Mouse (Mus musculus): ENCODE results near the gene Adarb2.
"Not testable (repeated sequence)": the region's sequence is repeated elsewhere in the genome, so short reads cannot be mapped to it uniquely, and the experiment has no call there.

Gene Adarb2

DNA sequence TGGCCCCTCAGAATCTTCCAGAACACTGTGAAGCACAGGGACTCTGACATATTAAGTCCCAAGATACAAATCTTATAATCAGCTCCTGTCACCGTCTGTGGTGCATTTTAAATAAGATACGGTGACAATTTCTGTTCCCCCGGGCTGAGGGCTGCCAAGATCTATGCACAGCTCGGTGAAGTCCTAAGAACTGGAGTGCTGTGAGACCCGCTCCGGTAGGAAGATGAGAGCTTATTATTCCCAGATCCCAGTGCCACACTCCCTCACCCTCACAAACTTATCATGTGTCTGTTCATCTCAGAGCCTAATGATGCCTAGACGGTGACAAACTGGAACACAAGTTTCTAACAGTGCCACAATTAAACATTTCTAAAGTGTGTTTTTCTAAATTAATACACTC is 384.8 kb downstream of the Adarb2 start:
- CTCF ChIA-PET, result no interaction called here

DNA sequence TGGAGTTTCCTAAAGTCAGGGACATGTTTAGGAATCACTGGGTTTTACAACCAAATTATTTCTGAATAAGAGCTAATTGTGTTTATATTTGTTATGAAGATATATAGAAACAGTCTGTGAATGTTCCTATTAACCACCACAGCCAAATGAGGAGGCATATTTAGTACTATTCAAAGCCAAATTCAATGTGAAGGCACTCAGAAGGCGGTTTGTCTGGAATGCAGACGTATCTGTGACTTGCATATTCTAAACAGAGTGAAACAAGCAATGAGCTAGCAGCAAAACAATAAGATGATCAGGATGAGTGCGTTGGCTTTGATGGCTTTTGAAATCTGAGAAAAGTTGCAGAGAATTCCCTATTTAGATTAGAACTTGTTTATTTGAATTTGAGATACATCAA is 387.8 kb downstream of the Adarb2 start:
- CTCF ChIA-PET, result no interaction called here

DNA sequence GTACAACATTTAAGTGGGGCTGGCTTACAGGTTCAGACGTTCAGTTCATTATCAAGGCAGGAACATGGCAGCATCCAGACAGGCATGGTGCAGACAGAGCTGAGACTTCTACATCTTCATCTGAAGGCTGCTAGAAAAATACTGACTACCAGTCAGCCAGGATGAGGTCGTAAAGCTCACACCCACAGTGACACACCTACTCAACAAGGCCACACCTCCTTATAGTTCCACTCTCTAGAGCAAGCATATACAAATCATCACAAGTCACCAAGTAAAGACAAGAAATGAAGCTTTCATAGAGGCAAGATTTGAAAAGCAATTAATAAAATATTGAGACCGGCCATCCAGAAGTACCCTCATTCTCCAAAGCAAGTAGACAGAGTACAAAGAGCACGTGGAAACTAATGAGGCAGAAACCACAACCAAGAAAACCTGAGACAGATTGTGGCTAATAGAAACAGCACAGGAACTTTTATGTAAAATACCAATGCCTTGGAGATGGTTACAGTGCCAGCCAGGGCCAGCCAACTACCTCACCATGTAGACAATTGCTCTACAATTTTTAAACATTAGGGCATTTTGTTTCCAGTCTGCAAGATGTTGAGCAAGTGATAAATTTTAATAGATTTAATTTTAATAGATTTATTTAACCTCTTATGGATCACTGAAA is 394.4 kb downstream of the Adarb2 start:
- CTCF ChIA-PET, result no interaction called here

DNA sequence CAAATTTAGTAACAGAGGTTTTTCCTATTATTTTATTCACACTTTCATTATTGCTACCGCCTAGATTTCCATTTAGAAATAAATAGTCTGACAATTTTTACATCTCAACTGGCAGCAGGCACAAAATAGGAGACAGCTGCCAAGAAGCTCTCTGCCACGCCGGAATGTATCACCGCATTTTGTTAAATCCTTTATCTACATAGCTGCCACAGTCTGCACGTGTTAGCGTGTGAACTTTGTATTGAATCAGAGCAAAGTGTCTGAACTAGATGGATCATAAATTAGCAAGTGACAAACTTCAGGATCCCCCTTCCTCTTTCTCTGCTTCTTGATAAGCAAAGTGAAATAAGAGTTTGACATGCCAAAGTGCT is 395.0 kb downstream of the Adarb2 start:
- CTCF ChIA-PET, result no interaction called here

DNA sequence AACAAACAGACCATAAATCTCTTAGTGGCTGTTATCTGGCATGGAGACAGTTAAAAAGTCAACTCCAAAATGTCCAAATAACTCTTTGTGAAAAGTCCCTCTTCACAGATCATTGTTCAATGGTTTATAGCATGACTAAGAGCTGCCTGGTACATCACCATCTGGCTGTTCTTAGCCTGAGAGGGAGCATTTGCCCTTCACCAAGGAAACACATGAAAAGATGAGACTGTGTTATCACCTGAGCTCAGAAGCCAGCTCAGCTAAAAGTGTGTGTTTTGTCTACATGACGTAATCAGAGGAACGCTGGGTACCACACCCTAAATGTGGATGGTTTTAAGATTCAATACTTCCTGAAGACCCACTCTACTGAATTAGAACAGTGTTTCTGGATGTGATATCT is 403.0 kb downstream of the Adarb2 start:
- CTCF ChIA-PET, result no interaction called here

DNA sequence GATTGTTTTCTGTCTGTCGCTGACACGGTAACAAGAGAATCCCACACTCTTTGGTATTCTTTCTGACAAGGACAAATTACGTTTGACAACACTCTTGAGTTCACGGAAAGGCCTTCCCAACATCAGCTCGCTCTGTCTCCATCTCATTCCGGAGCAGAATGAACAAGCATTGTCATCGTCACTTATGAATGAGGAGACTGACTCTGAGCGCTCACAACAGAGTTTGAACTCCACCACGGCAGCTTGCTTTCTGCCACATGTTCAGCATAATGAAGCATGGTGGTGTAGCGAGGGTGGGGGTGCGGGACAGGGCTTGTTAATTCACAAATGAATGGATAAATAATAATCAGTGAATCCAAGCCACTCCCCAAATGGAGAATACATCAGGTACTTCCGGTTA is 405.4 kb downstream of the Adarb2 start:
- CTCF ChIA-PET, result no interaction called here

DNA sequence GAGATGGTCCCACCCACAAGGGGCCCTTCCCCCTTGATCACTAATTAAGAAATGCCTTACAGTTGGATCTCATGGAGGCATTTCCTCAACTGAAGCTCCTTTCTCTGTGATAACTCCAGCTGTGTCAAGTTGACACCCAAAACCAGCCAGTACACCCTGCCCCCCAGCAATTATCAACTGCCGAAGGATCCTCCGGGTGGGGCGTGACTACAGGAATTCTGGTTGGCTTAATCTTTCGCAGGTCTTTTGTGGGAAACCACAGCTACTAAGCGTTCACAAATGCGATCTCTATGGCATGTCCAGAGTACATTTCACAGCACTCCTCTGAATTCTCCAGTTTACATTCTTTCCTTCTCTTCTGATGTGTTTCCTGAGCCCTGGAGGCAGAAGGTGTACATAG is 406.3 kb downstream of the Adarb2 start:
- CTCF ChIA-PET, result not testable (repeated sequence)

DNA sequence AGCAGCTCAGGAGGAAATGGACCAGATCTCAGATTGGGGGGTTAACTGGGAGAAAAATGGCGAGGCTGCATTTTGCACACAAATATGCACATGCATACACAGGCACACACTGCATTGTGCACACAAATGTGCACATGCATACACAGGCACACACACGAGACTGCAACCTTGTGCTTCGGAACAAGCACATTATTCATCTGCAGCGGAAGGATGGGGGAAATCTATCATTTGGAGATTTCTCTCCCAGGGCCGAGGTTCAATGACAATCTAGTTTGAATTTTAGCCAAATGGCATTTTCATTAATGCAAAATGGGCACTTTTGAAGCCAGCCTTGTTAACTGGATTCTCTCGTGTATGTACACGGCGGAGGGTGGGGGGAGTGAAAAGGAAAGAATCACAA is 408.3 kb downstream of the Adarb2 start:
- CTCF ChIA-PET, result no interaction called here

DNA sequence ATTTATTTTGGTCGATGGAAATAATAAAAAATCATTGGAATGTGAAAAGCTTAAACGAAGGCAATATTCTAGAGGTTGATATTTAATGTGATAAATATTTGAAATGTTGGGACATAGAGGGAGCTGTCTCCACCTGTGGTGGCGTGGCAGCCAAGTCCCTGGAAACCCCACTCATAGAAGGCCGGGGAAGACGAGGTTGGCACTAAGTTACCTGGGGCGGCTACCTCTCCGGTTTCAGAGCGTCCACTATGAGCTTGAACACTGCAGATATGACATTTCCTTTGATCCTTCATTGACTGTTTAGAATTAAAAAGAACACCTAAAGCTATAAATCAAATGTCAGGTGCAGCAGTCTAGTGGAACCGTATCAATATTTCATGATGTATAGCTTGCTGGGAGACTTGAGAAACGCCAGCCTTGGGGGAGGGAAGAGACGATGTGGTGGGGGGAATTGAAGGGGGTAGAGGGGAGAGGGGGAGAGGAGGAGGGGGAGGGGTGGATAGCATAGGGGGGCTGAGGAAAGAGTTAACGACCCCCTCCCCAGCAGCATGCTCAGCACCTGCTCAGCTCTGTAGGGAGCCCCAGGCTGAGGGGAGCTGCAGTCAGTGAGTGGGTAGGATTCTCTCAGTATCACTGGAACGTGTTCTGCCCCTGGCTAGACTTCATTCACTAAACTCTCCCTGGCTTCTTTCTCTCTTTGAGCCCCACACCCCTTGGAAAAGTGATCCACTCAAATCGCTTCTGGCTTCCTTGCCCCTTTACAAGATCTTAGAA is 410.1 kb downstream of the Adarb2 start:
- CTCF ChIA-PET, result no interaction called here

DNA sequence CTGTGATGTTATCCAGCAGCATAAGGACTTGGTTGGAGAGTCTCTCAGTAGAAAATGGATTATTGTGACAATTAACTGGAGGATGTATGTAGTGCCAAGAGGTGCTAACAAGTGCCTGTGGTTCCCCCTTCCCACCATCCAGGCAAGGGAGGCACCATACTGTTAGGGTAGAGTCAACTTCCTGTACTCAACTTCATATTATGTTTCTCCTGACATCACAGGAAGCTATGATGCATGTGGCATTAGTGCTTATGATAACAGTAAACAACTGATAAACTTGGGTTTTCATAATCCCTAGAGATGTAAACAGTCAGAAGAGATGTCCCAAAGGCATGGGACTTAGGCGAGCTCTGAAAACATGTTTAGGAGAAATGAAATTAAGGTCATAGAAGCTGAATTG is 414.0 kb downstream of the Adarb2 start:
- CTCF ChIA-PET, result interaction anchor here (0.5 kb wide), 1 partner anchor 1619 kb away, joined by 3 read pairs; no protein-coding TSS in a partner anchor

DNA sequence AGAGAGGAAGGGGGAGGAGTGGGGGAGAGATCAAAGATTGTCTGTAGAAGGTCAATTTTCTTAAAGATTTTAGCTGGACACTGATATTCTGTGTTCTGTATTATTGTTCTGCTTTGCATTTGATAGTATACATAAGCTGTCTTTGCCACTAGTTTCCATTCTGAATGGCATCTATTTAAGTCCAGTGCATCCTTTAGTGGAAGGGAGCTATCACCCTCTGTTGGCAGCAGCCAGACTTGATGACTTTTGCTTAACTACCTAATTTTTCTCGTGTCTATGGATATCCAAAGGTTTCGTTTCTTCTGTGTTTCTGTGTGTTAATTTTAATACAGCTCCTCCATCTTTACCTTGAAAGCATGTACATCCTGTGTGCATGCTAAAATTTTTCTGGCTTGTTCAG is 419.6 kb downstream of the Adarb2 start:
- CTCF ChIA-PET, result no interaction called here

DNA sequence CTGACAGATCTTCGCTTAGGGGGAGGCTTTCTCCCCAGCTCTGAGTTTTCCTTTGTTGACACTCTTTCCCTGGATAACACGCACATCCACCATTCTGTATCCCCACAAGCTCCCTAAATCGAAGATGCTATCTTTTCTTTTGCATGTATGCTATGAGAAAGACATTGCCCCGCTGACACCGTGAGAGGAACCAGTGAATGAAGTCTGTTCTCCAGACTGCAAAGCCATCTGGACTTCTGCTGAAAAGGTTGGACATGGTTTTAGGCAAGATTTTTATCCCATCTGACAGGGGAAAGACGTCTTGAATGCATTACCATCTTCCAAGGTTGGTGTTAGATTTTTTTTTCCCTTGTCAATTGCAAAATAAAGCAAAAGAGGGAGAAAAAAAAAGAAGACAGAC is 426.9 kb downstream of the Adarb2 start:
- CTCF ChIA-PET, result no interaction called here

DNA sequence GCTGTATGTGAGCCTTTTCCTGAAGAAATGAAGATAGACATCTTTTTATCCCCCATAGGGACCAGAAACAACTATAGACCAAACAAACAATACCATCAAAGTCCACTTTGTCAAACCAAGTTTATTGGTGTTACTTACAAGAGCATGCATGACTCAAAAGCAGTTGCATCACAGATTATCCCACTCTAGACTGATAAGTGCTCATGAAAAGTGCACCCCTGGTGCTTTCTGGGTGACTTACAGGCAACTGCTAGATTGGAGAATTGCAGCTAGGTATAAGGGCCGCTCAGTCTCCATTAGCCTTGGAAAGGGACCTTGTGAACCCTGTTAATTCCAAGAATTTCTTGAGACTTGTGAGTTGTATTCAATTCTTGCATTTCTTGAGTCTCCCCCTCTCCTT is 429.0 kb downstream of the Adarb2 start:
- CTCF ChIA-PET, result no interaction called here

DNA sequence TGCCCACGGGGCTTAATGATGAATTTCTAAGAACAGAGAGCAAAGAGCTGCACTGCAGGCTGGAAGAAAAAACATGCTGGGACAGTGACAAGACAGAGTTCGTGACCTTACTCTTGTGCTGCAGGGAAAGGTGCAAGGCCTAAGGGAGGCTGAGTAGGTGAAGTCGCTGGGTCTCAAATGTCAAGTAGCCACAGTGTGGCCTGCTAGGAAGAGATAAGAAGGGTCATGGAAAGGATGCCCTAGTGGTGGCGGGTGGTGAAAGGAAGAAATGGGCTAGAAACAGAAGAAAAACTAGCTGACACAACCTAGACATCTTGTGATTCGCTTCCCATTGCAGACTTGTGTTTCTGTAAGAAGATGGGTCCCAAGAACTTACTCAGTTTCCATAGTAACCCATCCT is 429.4 kb downstream of the Adarb2 start:
- CTCF ChIA-PET, result no interaction called here

DNA sequence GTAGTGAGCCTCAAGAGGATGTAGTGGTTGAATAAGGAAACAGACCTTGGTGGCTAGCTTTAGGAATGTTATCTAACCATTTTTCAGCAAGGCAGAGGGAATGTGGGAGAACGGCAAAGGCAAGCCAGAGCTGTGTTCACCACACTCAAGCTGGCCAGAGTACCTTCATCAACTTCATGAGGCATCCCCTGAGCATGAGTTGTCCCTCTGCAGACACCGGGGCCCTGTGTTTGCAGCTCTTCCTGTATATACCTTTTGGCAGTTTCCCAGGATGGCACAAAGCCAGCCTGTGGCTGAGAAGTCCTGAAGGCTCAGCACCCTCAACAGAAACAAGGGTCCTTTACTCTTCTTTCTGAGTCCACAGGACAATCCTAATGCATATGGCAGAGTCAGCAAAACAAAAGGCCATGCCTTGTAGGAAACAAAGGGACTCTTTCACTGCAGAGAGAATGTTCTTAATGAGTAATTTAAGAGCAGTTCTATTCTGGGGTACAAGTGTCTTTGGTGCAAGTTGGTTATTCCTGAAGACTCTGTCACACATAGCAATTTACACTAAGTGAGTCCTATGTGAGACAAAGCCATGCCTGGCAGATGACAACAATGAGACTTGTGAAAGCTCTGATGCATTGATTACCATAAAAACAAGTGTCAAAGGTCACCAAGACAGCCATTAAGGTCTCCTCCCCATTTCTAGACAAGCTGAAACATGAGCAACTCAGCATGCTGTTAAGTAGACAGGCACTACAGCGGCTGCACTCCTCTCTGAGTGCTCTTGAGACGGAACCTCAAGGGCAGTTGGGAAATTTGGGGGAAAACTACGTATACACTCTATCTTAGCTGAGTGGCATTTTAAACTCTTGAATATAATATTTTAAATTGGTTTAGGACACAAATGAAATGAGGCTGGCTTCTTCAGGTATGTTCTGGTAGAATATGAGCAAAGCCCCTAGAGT is 431.0 kb downstream of the Adarb2 start:
- CTCF ChIA-PET, result no interaction called here

DNA sequence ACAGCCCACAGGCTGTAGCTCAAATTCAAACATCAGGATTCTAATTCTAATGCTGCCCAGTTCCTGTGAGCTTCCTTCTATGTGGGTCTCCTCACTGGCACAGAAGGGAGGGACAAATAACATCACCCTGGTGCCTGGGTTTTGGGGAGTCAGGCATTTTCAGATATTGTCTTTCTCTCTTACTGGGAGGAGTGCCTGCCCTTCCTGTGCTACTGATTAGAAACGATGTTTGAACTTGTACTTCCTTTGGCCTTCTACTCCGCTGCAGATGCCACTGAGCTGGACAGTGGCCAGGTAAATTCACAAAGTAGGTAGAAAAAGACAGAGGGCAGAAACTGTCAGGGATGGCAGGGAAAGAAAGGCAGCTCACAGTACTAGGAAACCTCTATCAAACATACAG is 439.4 kb downstream of the Adarb2 start:
- CTCF ChIA-PET, result no interaction called here

DNA sequence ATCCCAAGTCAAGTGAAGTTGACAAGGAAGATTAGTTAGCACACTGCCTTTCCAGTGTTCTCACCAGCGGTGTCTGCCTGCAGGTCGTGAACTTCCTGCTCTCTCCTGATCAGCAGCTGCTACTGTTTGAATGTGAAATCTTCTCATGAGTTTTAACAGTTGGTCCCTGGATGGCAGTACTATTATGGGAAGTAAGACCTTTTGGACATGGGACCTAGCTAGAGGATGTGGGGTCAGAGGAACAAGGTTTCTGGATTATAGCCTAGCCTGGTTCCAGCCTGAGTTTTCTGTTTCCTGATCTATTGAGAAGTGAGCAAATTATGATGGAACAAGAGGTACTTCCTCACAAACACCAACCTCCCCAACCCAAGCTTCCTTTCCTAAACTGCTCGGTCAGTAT is 441.3 kb downstream of the Adarb2 start:
- CTCF ChIA-PET, result no interaction called here

DNA sequence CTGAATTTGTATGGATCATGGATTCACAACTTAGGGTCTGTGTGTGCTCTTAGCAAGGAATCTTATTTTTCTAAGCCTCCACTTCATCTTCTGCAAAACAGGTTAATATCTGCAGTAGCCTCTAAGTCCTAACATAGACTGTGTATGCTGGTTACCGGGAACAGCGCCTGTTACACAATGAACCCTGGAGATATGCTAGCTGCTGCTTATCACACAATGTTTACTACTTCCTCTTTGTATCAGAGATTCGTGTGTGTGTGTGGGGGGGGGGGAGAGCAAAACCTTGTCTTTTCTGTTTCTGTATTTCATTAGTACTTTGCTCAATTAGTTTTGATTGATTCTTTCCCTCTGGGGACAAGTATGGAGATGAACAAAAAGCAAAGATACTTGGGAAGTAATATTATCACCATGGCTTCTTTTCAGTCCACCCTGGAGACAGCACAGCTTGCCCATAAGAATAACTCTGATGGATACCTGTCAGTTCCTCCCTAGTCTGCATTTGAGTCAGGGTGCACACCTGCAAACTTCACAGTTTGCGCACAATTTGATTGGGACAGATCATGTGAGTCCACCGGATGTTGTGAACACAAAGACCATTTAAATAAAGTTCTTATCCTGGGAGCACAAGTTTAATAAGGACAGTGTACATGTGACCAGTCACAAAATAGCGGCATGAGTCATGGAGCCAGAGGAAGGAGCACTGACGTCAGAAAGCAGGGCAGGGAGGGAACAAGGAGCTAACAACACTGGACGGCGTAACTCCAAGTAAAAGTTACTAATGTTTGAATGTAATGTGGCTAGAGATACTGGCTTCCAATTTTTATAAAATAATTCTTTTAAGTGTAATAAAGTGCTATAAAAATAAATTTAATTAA is 442.4 kb downstream of the Adarb2 start:
- CTCF ChIA-PET, result no interaction called here

DNA sequence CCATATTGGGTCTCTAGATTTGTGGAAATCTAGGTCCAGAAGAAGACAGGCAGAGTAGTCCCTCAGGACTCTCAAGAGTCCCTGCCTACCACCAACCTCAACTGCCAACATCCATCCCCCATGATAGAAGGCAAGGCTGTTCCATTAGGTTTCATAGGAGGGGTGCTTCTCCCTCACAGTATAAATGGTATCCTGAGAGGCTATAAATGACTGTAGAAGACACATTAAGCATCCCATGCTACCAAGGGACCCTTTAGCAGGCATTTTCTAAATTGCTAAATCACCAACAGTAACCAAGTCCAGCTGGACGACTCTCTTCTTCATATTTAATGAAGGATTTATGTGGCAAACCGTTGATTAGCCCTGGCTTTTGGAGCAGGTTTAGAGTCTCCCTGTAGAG is 446.6 kb downstream of the Adarb2 start:
- CTCF ChIA-PET, result no interaction called here

DNA sequence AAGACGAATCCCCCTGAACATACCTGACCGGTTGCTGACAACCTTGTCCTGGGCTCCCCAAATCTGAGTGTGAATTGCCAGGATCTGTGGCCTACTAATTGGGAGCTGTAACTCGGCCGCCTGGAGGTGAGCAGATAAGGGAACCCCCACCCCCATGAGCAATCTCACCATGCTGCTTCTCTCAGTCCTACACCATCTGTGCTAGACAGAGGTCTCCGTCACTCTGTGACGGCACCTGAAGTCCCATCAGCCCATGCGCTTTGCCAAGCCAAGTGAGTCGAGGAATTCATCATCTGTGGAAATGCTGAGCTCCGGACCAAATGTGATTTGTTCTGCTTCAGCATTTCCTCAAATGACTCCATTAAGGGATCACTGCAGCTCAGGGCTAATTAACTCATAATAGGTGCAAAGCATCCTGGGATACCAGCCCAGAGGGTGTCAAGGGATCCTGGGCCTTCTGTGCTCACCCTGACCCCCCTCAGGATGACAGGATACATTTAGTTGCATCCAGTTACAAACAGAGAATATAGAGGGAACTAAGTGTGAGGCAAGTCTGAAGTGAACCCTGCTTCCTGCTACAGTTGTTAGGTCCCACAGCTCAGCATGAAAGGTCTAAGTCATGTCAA is 462.1 kb downstream of the Adarb2 start:
- CTCF ChIA-PET, result no interaction called here

DNA sequence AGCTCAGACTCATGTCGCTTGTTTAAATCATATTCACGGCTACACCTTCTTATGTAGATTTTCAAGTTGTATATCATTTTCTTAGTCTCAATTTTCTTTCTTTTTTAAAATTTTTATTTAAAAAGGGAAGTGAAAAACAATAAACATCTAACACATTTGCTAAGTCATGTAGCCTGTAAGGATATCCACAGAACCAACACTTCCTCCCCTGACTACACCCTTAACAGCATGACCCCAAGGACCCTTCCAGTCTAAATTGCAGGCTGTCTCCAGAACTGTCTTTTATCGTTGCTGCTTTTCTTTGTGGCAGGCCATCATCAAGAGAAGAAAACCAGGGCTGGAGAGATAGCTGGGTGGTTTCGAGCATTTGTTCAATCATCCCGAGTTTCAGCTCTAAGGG is 474.5 kb downstream of the Adarb2 start:
- CTCF ChIA-PET, result no interaction called here

All from spleen, embryonic (tissue).